Mouse (Mus musculus) cerebellum, adult 8-10 months (tissue): ENCODE measurements around the gene Olfm1.
A peak's percentile ranks its signal among the peaks of the same experiment; 100 is the strongest.

Experiments
- DNase-seq: peaks from one replicate; pipeline ENCODE4 v3.0.0; 2022

Olfm1 gene

GRCm38 (mm10) chr2:28192821-28193689 is at the start of gene Olfm1:
Olfm1 (plus strand) TSS chr2:28192992.
- DNase-seq, result peak; percentile 83

GRCm38 (mm10) chr2:28143417-28144045 is 49.3 kb upstream of the Olfm1 start:
- DNase-seq, result no peak

GRCm38 (mm10) chr2:28145702-28146101 is 47.1 kb upstream of the Olfm1 start:
- DNase-seq, result no peak

GRCm38 (mm10) chr2:28146152-28146551 is 46.6 kb upstream of the Olfm1 start:
- DNase-seq, result no peak

GRCm38 (mm10) chr2:28146685-28147084 is 46.1 kb upstream of the Olfm1 start:
- DNase-seq, result no peak

- DNase-seq, result no peak
Observed at GRCm38 (mm10) chr2:28147248-28147794, 45.5 kb upstream of the Olfm1 start.

GRCm38 (mm10) chr2:28149688-28150087 is 43.1 kb upstream of the Olfm1 start:
- DNase-seq, result no peak

GRCm38 (mm10) chr2:28160568-28160967 is 32.2 kb upstream of the Olfm1 start:
- DNase-seq, result no peak

- DNase-seq, result no peak
Observed at GRCm38 (mm10) chr2:28165570-28165969, 27.2 kb upstream of the Olfm1 start.

- no peak for DNase-seq
Observed at GRCm38 (mm10) chr2:28169336-28169735, 23.5 kb upstream of the Olfm1 start.

- DNase-seq, result no peak
Observed at GRCm38 (mm10) chr2:28171962-28172361, 20.8 kb upstream of the Olfm1 start.

GRCm38 (mm10) chr2:28173225-28174141 is 19.3 kb upstream of the Olfm1 start:
- DNase-seq, result no peak

GRCm38 (mm10) chr2:28174441-28174840 is 18.4 kb upstream of the Olfm1 start:
- DNase-seq, result no peak

GRCm38 (mm10) chr2:28178600-28178999 is 14.2 kb upstream of the Olfm1 start:
- DNase-seq, result no peak

- DNase-seq, result no peak
Observed at GRCm38 (mm10) chr2:28180053-28180452, 12.7 kb upstream of the Olfm1 start.

- DNase-seq, result no peak
Observed at GRCm38 (mm10) chr2:28188398-28188944, 4.3 kb upstream of the Olfm1 start.

GRCm38 (mm10) chr2:28193690-28194087 is 897 bp downstream of the Olfm1 start:
- peak; percentile 66 for DNase-seq

GRCm38 (mm10) chr2:28194962-28195617 is 2.3 kb downstream of the Olfm1 start:
- DNase-seq, result peak; percentile 33

GRCm38 (mm10) chr2:28195726-28196125 is 2.9 kb downstream of the Olfm1 start:
- DNase-seq, result no peak

- peak; percentile 45 for DNase-seq
Observed at GRCm38 (mm10) chr2:28201441-28201841, 8.6 kb downstream of the Olfm1 start.

- peak; percentile 99 for DNase-seq
Observed at GRCm38 (mm10) chr2:28204167-28204566, 11.4 kb downstream of the Olfm1 start.
